Mouse (Mus musculus) adipose tissue, adult 10 weeks (tissue): ENCODE data around the gene Dennd4a. TPM values are rescaled to one million over a fixed set of nuclear protein-coding genes. Genes with fewer than 3 reads are reported as not detected.

ENCODE experiments used
- polyA plus RNA-seq: library from polyadenylated mRNA; stranded (reverse); fragments of 350-450 nt; fragmentation: Illumina TruSeq; extraction: RNeasy Lipid Tissue Mini Kit (QIAGEN cat#74804); gene quantifications from one replicate; pipeline ENCODE4 v1.2.3, GENCODE M21; 2014; ENCODE audit warnings: low read depth, low replicate concordance

Dennd4a gene
- polyA plus RNA-seq = 8.1 TPM

GRCm38 (mm10) chr9:64810822-64811537 lies at the start of gene Dennd4a:
Gene Dennd4a, plus strand, starts transcription at chr9:64811340.

DNA sequence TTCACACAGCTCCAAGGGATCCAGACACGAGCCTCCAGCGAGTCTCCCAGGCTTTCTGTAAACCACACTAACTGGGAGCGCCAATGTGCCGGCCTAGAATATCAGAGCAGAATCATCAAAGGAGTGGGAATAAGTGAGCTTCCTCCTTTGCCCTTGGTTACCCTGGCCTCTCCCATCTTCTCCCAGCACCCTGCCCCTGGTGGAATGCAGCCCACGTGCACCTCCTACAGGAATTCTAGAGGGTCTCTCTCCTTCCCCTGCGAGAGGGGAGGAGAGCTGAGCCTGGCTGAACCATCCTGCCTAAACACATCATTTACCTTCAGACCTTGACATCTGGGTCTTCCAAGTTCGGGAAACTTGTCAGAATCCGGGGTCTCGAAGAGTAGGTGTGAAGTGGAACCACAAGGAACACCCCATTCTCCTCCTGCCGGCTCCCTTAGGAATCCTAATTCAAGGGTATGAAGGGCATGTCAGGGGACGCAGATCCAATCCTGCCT lies 140.1 kb downstream of the Dennd4a start, which contains the start of gene Slc24a1:
TSS of gene Slc24a1 (minus strand) at position 447 of the 497 bp plus-strand sequence.

DNA sequence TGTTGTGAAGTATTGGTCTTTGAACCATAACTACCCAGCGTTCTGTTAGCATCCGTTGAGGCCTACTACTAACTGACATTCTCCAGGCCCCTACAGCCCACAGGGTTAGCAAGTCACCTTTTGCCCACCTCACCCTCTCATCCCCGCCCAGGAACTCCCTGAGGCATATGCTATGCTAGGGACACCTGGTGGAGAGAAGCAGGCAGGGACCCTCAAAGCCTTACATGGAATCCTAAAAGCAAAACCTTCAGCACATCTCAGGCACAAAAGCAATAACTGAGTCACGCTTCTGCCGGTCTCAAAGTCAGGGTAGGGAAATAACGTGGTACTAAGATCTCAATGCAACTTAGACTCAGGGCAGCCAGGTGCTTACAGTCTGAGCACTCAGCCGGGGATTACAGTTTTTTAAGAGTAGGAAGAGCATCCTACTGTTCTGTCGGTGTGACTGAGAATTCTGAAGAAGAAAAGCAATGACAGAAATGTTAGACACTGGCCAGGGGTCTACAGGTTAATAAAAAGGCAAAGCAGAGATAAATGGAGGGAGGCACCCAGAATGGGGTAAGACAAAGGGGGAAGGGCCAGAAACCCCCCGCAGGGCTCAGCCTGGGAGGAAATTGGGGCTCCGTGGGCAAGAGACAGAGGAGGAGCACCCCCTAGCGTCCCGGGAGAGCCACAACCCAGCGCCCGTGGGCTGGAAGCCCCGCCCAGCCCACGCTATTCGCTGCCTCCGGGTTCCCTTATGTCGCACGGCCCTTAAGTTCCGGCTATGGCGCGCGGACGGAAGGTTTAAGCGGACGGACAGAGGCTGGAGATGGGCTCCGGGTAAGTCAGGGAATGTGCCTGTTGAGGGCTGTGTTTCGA lies 149.2 kb downstream of the Dennd4a start, which contains the start of gene Ints14:
TSS of gene Ints14 (plus strand) at position 789 of the 861 bp plus-strand sequence.

Other genes with a start within 250 kb of the Dennd4a start
- 180 TPM for gene Rab11a, start 73.6 kb upstream of the Dennd4a start, polyA plus RNA-seq
- gene Slc24a1, start 140.3 kb downstream of the Dennd4a start, polyA plus RNA-seq = 0.05 TPM
- gene Ints14, start 149.6 kb downstream of the Dennd4a start, polyA plus RNA-seq = 17.3 TPM
- 49.9 TPM for gene Hacd3, start 210.4 kb downstream of the Dennd4a start, polyA plus RNA-seq
- 51.4 TPM for gene Dpp8, start 221.1 kb downstream of the Dennd4a start, polyA plus RNA-seq